Mouse (Mus musculus) limb, embryonic 11.5 days (tissue): ENCODE data around the gene Zfp523. TPM values are rescaled to one million over a fixed set of nuclear protein-coding genes. Genes with fewer than 3 reads are reported as not detected.

ENCODE experiments used
- ATAC-seq: fragments of 200-750 bp; cut with Nextera tagmentation; 2 replicates; pipeline ENCODE4 v1.8.0; 2017; ENCODE audit warnings: low read depth; ENCODE audit not compliant: insufficient number of reproducible peaks, low FRiP score, low TSS enrichment
- DNase-seq: peaks from one replicate; pipeline ENCODE4 v3.0.0-alpha.2; 2015; ENCODE audit warnings: low spot score
- H3K27ac ChIP-seq: fragments of 300-500 bp; sonication (generic); replicated peaks from 2 replicates; pipeline ENCODE4 v1.5.1; 2014; ENCODE audit warnings: low read depth, mild to moderate bottlenecking, low read length
- H3K27me3 ChIP-seq: fragments of 300-500 bp; sonication (generic); 2 replicates; pipeline ENCODE4 v1.6.1; 2014; ENCODE audit warnings: mild to moderate bottlenecking, low read length, mixed read lengths; ENCODE audit not compliant: control insufficient read depth, insufficient read depth
- H3K36me3 ChIP-seq: fragments of 300-500 bp; sonication (generic); 2 replicates; pipeline ENCODE4 v1.6.1; 2014; ENCODE audit warnings: mild to moderate bottlenecking, low read length, moderate library complexity, mixed read lengths; ENCODE audit not compliant: control insufficient read depth, insufficient read depth
- H3K4me1 ChIP-seq: fragments of 300-500 bp; sonication (generic); 2 replicates; pipeline ENCODE4 v1.6.1; 2014; ENCODE audit warnings: low read length, mixed read lengths; ENCODE audit not compliant: control insufficient read depth, insufficient read depth
- H3K4me2 ChIP-seq: fragments of 300-500 bp; sonication (generic); 2 replicates; pipeline ENCODE4 v1.6.1; 2014; ENCODE audit warnings: low read depth, mild to moderate bottlenecking, moderate library complexity; ENCODE audit not compliant: severe bottlenecking
- H3K4me3 ChIP-seq: fragments of 300-500 bp; sonication (generic); 2 replicates; pipeline ENCODE4 v1.5.1; 2014; ENCODE audit warnings: low read depth, low read length
- H3K9ac ChIP-seq: fragments of 300-500 bp; sonication (generic); 2 replicates; pipeline ENCODE4 v1.6.1; 2014; ENCODE audit warnings: mild to moderate bottlenecking, low read length
- H3K9me3 ChIP-seq: fragments of 300-500 bp; sonication (generic); 2 replicates; pipeline ENCODE4 v1.6.1; 2016; ENCODE audit warnings: low read length; ENCODE audit not compliant: control insufficient read depth
- WGBS: fragments of 180-500 bp; shearing (Covaris S2); extraction: QIAGEN DNeasy Blood & Tissue Kit; methylation state at CpG from one replicate; pipeline ENCODE4 v1.1.7; 2014; 5-methylcytosine and 5-hydroxymethylcytosine counted together
- polyA plus RNA-seq: library from polyadenylated mRNA; unstranded; fragments of >200 nt; fragmentation: Nextera tagmentation; extraction: Ambion mirVana; gene quantifications from 2 replicates; pipeline ENCODE4 v1.2.1, GENCODE M21; 2014

Zfp523 gene
- polyA plus RNA-seq, 1 experiment from 2014 or later, result 34.0 TPM

- Histone ChIP-seq H3K9me3 (no peaks in the 10 kb centered on the region), H3K4me2 (peak overlapping the region; percentile 93), H3K9ac (peak overlapping the region; percentile 88), H3K4me1 (peaks cover 15% of the 10 kb centered on the region; the same call in 1 of the 2 replicates), H3K27ac (peak overlapping the region; percentile 87), H3K36me3 (no peaks in the 10 kb centered on the region; the same call in 1 of the 2 replicates), H3K4me3 (peak overlapping the region; percentile 47), H3K27me3 (no peaks in the 10 kb centered on the region)
- 2% methylated on average over 46 of the region's 46 CpGs for WGBS
- DNase-seq (peak; percentile 94), ATAC-seq (peak; percentile 82)
These were observed 46.8 kb downstream of the Zfp523 start for GRCm38 (mm10) chr17:28223561-28224391.

DNA sequence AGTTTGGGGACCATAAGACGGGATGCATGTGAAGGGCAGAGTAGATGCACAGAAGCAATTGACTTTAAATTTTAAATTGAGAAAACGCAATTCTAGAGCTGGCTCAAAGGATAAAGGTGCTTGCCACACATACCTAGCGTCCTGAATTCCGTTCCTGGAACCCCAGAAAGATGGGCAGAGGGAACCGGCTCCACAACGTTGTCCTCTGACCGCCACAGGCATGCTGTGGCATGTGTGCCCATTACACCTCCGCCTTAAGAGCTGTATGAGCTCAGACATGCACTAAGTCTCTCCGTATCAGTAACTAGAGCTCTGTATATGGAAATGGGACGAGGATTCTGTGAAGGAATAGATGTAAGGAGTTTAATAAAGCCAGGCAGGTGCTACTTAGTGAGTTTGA is 47.7 kb downstream of the Zfp523 start:
- WGBS, result 81% methylated on average over 10 of the region's 10 CpGs
- ATAC-seq (no peak), DNase-seq (no peak)
- Histone ChIP-seq H3K9ac (no peak overlapping the region), H3K4me2 (no peak overlapping the region), H3K36me3 (no peaks in the 10 kb centered on the region; the same call in 1 of the 2 replicates), H3K9me3 (no peaks in the 10 kb centered on the region), H3K4me3 (no peak overlapping the region), H3K4me1 (peaks cover 15% of the 10 kb centered on the region; the same call in 1 of the 2 replicates), H3K27me3 (no peaks in the 10 kb centered on the region), H3K27ac (no peak overlapping the region)

DNA sequence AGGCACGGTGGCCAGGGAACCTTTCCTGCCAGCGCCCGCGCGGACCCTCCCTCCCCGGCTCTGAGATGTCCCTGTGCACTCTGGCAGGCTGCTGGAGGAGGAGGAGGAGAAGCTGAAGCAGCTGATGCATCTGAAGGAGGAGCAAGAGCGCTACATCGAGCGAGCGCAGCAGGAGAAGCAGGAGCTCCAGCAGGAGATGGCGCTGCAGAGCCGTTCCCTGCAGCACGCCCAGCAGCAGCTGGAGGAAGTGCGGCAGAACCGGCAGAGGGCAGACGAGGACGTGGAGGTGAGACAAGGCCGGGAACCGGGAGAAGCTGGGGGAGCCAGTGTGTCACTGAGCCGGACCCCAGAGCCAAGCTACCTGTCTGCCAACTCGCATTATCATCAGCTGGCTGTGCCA is 49.1 kb downstream of the Zfp523 start:
- Histone ChIP-seq H3K27me3 (no peaks in the 10 kb centered on the region), H3K4me3 (peak overlapping the region; percentile 29), H3K36me3 (no peaks in the 10 kb centered on the region; the same call in 1 of the 2 replicates), H3K4me2 (peak overlapping the region; percentile 71), H3K9me3 (no peaks in the 10 kb centered on the region), H3K27ac (0 out of 2 replicates have a peak overlapping the region, but pooled peaks have one; percentile 2), H3K9ac (peak overlapping the region; percentile 56), H3K4me1 (peaks cover 15% of the 10 kb centered on the region; the same call in 1 of the 2 replicates)
- ATAC-seq, result 0 out of 2 replicates have a peak, but pooled peaks have one; percentile 24
- DNase-seq, result peak; percentile 94
- 1% methylated on average over 21 of the region's 21 CpGs for WGBS

GRCm38 (mm10) chr17:28230486-28230885 is 53.6 kb downstream of the Zfp523 start:
- Histone ChIP-seq H3K4me1 (peaks cover 14% of the 10 kb centered on the region), H3K27me3 (no peaks in the 10 kb centered on the region), H3K4me2 (no peak overlapping the region), H3K9me3 (no peaks in the 10 kb centered on the region), H3K36me3 (no peaks in the 10 kb centered on the region; the same call in 1 of the 2 replicates), H3K4me3 (no peak overlapping the region), H3K27ac (no peak overlapping the region), H3K9ac (no peak overlapping the region)
- DNase-seq (no peak), ATAC-seq (no peak)
- 85% methylated on average over 6 of the region's 6 CpGs for WGBS

DNA sequence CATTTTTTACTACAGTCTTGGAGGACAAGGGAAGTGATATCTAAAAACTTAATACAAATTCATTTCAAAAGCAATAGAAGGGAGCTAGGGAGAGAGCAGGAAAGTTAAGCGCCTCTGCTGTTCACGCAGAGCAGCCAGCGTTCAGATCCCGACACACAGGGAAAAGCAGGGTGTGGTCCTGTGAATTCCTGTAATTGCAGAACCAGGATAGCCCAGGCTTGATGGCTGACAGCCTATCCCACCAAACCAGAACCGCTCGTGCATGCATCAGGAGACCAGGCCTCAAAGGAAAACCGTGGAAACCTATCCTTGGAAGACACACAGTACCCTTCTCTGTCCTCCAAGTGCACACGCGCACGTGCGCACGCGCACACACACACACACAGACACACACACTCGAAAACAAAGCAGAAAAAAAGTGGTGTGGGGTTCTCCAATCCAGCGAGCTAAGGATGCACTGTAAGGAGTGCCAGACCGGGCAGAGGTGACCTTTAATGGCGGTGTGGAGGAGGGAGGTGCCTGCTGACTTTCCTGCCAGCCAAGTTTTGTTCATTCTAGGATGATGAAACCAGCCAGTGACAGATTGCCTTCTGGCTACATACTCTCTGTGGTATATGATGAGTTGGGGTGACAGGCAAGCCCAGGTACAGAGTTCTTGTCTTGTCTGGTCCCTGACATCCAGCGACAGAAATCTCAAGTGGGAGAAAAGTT is 54.3 kb downstream of the Zfp523 start:
- ATAC-seq (no peak), DNase-seq (no peak)
- WGBS, result 83% methylated on average over 18 of the region's 18 CpGs
- Histone ChIP-seq H3K27me3 (no peaks in the 10 kb centered on the region), H3K9ac (no peak overlapping the region), H3K4me1 (peaks cover 11% of the 10 kb centered on the region), H3K36me3 (no peaks in the 10 kb centered on the region; the same call in 1 of the 2 replicates), H3K9me3 (no peaks in the 10 kb centered on the region), H3K4me3 (no peak overlapping the region), H3K27ac (no peak overlapping the region), H3K4me2 (no peak overlapping the region)

GRCm38 (mm10) chr17:28232475-28233060 is 55.6 kb downstream of the Zfp523 start, which contains the start of gene Ppard:
Gene Ppard (plus strand): TSS chr17:28232700.
- peak within 1 kb of the TSS; percentile 86 for H3K4me3 ChIP-seq
- H3K27me3 ChIP-seq, result no peaks in the 10 kb centered on the region
- H3K27ac ChIP-seq, result peak within 1 kb of the TSS; percentile 59; the same call in 1 of the 2 replicates
- H3K9ac ChIP-seq, result peak within 1 kb of the TSS; percentile 88
- under 1% methylated on average over 55 of the region's 57 CpGs for WGBS
- ATAC-seq (peak; percentile 93), DNase-seq (peak; percentile 100)
- H3K4me2 ChIP-seq, result peak within 1 kb of the TSS; percentile 67
- no peaks in the 10 kb centered on the region; the same call in 1 of the 2 replicates for H3K36me3 ChIP-seq
- peaks cover 9% of the 10 kb centered on the region for H3K4me1 ChIP-seq
- no peaks in the 10 kb centered on the region for H3K9me3 ChIP-seq

DNA sequence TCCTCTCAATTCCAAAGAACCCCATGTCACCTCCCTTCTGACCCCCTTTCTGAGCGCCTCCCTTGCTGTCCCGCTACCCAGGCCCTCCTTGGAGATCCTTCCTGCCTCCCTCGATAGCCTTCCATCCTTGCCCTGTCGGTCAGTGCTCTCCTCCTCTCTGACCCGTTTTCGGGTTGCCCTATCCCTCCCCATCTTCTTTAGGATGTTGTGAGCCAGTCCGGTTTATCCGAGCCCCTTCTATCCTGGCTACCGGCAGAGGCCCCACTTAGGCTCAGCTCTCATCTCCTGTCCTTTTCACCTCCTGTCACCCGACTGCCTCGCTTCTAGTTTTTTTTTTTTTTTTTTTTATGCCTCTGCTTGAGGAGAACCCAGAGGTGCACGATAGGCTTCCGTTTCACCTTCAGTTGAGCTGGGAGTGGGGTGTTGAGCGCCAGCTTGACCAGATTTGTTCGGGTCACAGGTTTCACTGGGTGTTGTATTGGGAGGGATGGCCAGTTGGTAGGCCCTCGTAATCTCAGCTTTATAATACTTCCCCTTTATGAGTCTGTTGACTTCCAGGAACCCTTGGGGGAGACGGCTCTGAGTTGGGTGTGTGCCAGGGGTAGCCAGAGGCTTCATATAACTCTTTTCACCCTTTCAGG is 56.3 kb downstream of the Zfp523 start:
- 6% methylated on average over 17 of the region's 17 CpGs for WGBS
- Histone ChIP-seq H3K9me3 (no peaks in the 10 kb centered on the region), H3K36me3 (no peaks in the 10 kb centered on the region; the same call in 1 of the 2 replicates), H3K4me3 (peak overlapping the region; percentile 86), H3K4me1 (peaks cover 9% of the 10 kb centered on the region), H3K27me3 (no peaks in the 10 kb centered on the region), H3K9ac (peak overlapping the region; percentile 88), H3K27ac (peak overlapping the region; percentile 59; the same call in 1 of the 2 replicates), H3K4me2 (peak overlapping the region; percentile 67)
- DNase-seq (no peak), ATAC-seq (no peak)
